Comparison of ENCODE assay signal across 9 mouse cellular contexts in genomic region chr12:70346139-70347026, GRCm38 (mm10). TPM values are rescaled to one million over a fixed set of nuclear protein-coding genes. Genes with fewer than 3 reads are reported as not detected.
DNase-seq lines count a peak whose midpoint lies in the region; ATAC-seq and TF ChIP-seq lines count a peak whose summit lies in the region.
"Had no signal": no experiment of that assay in that cellular context is flagged by ENCODE, and none has a peak within 500 bp of the region (broad histone marks: within the 10 kb centered on the region; RNA-seq: fewer than 3 reads in every experiment).

No protein-coding gene starts in this region.

- H3K36me3 ChIP-seq in embryonic facial prominence, embryonic 11.5 days (replicated peaks; ENCODE audit: control insufficient read depth, insufficient read depth, low read depth, low read length): no peaks in the 10 kb centered on the region
- H3K36me3 ChIP-seq in midbrain, embryonic 13.5 days: no peaks in the 10 kb centered on the region
- no peaks in the 10 kb centered on the region for H3K36me3 ChIP-seq in stomach, postnatal 0 days (ENCODE audit: control insufficient read depth, insufficient read depth, low read length)

- TF ChIP-seq CTCF in stomach, postnatal 0 days (IDR thresholded peaks at IDR 0.05; ENCODE audit: low read depth): peak; percentile 70

- peak overlapping the region; percentile 37 for H3K9ac ChIP-seq in embryonic facial prominence, embryonic 11.5 days (replicated peaks; ENCODE audit: low read length)
- H3K9ac ChIP-seq in midbrain, embryonic 13.5 days (replicated peaks): peak overlapping the region; percentile 89
- peak overlapping the region; percentile 48 for H3K9ac ChIP-seq in stomach, postnatal 0 days (ENCODE audit: low read length)

- peak; percentile 18 for DNase-seq in gastrocnemius, postnatal 10 days
- no peak for DNase-seq in gastrocnemius, adult 8-10 months (ENCODE audit: low spot score in 2 of 2)
- peak; percentile 66 for DNase-seq in adrenal gland, postnatal 14 days
- no peak for DNase-seq in embryonic facial prominence, embryonic 11.5 days (ENCODE audit: low spot score)
- peak; percentile 44 to 71 for DNase-seq in left cerebral cortex, adult 8-10 months (ENCODE audit: low spot score in 2 of 2)
- peak; percentile 24 for DNase-seq in stomach, postnatal 0 days (ENCODE audit: low spot score)

- peak overlapping the region; percentile 60 for H3K4me3 ChIP-seq in embryonic facial prominence, embryonic 11.5 days (ENCODE audit: low read depth, low read length)
- peak overlapping the region; percentile 72 for H3K4me3 ChIP-seq in midbrain, embryonic 13.5 days (replicated peaks)
- peak overlapping the region; percentile 58 for H3K4me3 ChIP-seq in stomach, postnatal 0 days (ENCODE audit: low read depth, low read length)

- no peak for TF ChIP-seq EP300 in stomach, postnatal 0 days (optimal IDR thresholded peaks at IDR 0.05)

- H3K27ac ChIP-seq in embryonic facial prominence, embryonic 11.5 days (replicated peaks; ENCODE audit: low read depth, low read length): no peak overlapping the region
- H3K27ac ChIP-seq in midbrain, embryonic 13.5 days: peak overlapping the region; percentile 98
- H3K27ac ChIP-seq in stomach, postnatal 0 days (replicated peaks): no peak overlapping the region
- H3K27ac ChIP-seq: macrophage had no signal

- under 1% methylated on average over 60 of the region's 60 CpGs for WGBS in embryonic facial prominence, embryonic 11.5 days
- under 1% methylated on average over 60 of the region's 60 CpGs for WGBS in midbrain, embryonic 13.5 days
- WGBS in stomach, postnatal 0 days: 2% methylated on average over 58 of the region's 60 CpGs

- H3K27me3 ChIP-seq in embryonic facial prominence, embryonic 11.5 days (ENCODE audit: control insufficient read depth, insufficient read depth, low read length): peaks cover 21% of the 10 kb centered on the region
- no peaks in the 10 kb centered on the region for H3K27me3 ChIP-seq in midbrain, embryonic 13.5 days
- peaks cover 12% of the 10 kb centered on the region for H3K27me3 ChIP-seq in stomach, postnatal 0 days (ENCODE audit: control insufficient read depth, insufficient read depth, low read length)

- ATAC-seq in embryonic facial prominence, embryonic 11.5 days (replicated peaks; ENCODE audit: insufficient number of reproducible peaks, low FRiP score, low TSS enrichment, low read depth): peak; percentile 19; the same call in 1 of the 2 replicates
- peak; percentile 32 to 56; a peak in 3 of 4 replicates for ATAC-seq in hematopoietic stem cell, adult 5-6 weeks (replicated peaks in 1 of 2; ENCODE audit: insufficient read depth in 1 of 2, low FRiP score in 2 of 2, low TSS enrichment in 1 of 2, low read depth in 1 of 2, poor library complexity in 2 of 2, severe bottlenecking in 2 of 2)
- peak; percentile 51 for ATAC-seq in midbrain, embryonic 13.5 days
- no peak for ATAC-seq in stomach, postnatal 0 days (ENCODE audit: low FRiP score, low TSS enrichment)

- H3K4me1 ChIP-seq in embryonic facial prominence, embryonic 11.5 days (ENCODE audit: control insufficient read depth, insufficient read depth, low read length): peaks cover 4% of the 10 kb centered on the region
- peaks cover 54% of the 10 kb centered on the region for H3K4me1 ChIP-seq in midbrain, embryonic 13.5 days (replicated peaks)
- no peaks in the 10 kb centered on the region for H3K4me1 ChIP-seq in stomach, postnatal 0 days (replicated peaks; ENCODE audit: control insufficient read depth, insufficient read depth)

- no peaks in the 10 kb centered on the region for H3K9me3 ChIP-seq in embryonic facial prominence, embryonic 11.5 days (replicated peaks; ENCODE audit: control insufficient read depth, low read length)
- H3K9me3 ChIP-seq in midbrain, embryonic 13.5 days: no peaks in the 10 kb centered on the region
- H3K9me3 ChIP-seq in stomach, postnatal 0 days (ENCODE audit: control insufficient read depth, low read length): no peaks in the 10 kb centered on the region

- peak overlapping the region; percentile 81 for H3K4me2 ChIP-seq in embryonic facial prominence, embryonic 11.5 days (ENCODE audit: low read depth, low read length)
- H3K4me2 ChIP-seq in midbrain, embryonic 13.5 days (replicated peaks): peak overlapping the region; percentile 90
- peak overlapping the region; percentile 93 for H3K4me2 ChIP-seq in stomach, postnatal 0 days (replicated peaks; ENCODE audit: low read depth)

RNA-seq across cellular contexts. Expression of gene Trim9, which starts 1.0 kb away (rescaled TPM):
- total RNA-seq in gastrocnemius, postnatal 10 days (2021): under 1 TPM; 0.54 to 0.59 TPM
- total RNA-seq in gastrocnemius, adult 8-10 months (2022): under 1 TPM in 3 of 4 experiments, not detected in 1; 0.10 to 0.13 (median 0.12) TPM
- total RNA-seq in adrenal gland, postnatal 14 days (2021): 2.7 and 2.9 TPM in 2 replicates
- polyA plus RNA-seq in embryonic facial prominence, embryonic 11.5 days (2014; fragmentation: Nextera tagmentation; extraction: Ambion mirVana): 3.4 and 4.0 TPM in 2 replicates
- total RNA-seq in hematopoietic stem cell, adult 5-6 weeks (2017): 0.50 TPM in 1 of 2 replicates, not detected in the other
- 100 to 1,000 TPM; 253 to 305 (median 254) TPM for total RNA-seq in left cerebral cortex, adult 8-10 months (2022)
- polyA plus RNA-seq in midbrain, embryonic 13.5 days (2015; fragmentation: Nextera tagmentation; extraction: Ambion mirVana): 56.2 and 61.8 TPM in 2 replicates
- polyA plus RNA-seq in stomach, postnatal 0 days (2015; fragmentation: Nextera tagmentation; extraction: Ambion mirVana): 0.32 and 0.64 TPM in 2 replicates

Comparison
In these comparisons a context has a peak if more than half of its experiments do, and no peak if none do; other contexts are left out.
1. DNase-seq: peak in gastrocnemius, postnatal 10 days (single experiment), adrenal gland, postnatal 14 days (single experiment), left cerebral cortex, adult 8-10 months (2 of 2) and stomach, postnatal 0 days (single experiment); none in gastrocnemius, adult 8-10 months (0 of 2) and embryonic facial prominence, embryonic 11.5 days (single experiment).
2. H3K9ac ChIP-seq: peak in every context shown above with its lines; median percentile 89 in midbrain, embryonic 13.5 days; 48 in stomach, postnatal 0 days; 37 in embryonic facial prominence, embryonic 11.5 days.
3. RNA of gene Trim9, which starts 1.0 kb away (total RNA-seq): 253 to 305 TPM in left cerebral cortex, adult 8-10 months; 2.7 to 2.9 TPM in adrenal gland, postnatal 14 days, 0.54 to 0.59 TPM in gastrocnemius, postnatal 10 days, 0.50 TPM in hematopoietic stem cell, adult 5-6 weeks and 0.10 to 0.13 TPM in gastrocnemius, adult 8-10 months; every median in the first group is over 10 times any median in the second.
4. Peak in every context shown above with its lines, with median percentiles within 50 percentile points of each other: H3K4me2 ChIP-seq and H3K4me3 ChIP-seq.